Comparison of ENCODE assay signal across 10 mouse cellular contexts in genomic region chr15:77332272-77332991, GRCm38 (mm10). TPM values are rescaled to one million over a fixed set of nuclear protein-coding genes. Genes with fewer than 3 reads are reported as not detected.
A peak's percentile ranks its signal among the peaks of the same experiment; 100 is the strongest.
DNase-seq lines count a peak whose midpoint lies in the region.
"Had no signal": no experiment of that assay in that cellular context is flagged by ENCODE, and none has a peak within 500 bp of the region (broad histone marks: within the 10 kb centered on the region; RNA-seq: fewer than 3 reads in every experiment).

No protein-coding gene starts in this region.

- peak; percentile 77 to 87 for DNase-seq in cerebellum, postnatal 10 days
- no peak for DNase-seq in cerebellum, adult 9-11 months
- DNase-seq in lung, postnatal 14 days, result peak; percentile 42
- DNase-seq in lung, adult 18-20 months, result no peak
- peak; percentile 31 to 51 for DNase-seq in layer of hippocampus, postnatal 25 days (ENCODE audit: extremely low spot score in 1 of 2, low spot score in 1 of 2)
- peak; percentile 68 to 74 for DNase-seq in right cerebral cortex, postnatal 36 days (ENCODE audit: low spot score in 2 of 2)
- DNase-seq in embryo, embryonic 9.5 days (ENCODE audit: extremely low spot score), result no peak
- DNase-seq in kidney, adult 18-20 months, result no peak
- DNase-seq: B cell, adult 2 months; lung, embryonic 14.5 days had no signal

RNA-seq across cellular contexts. Expression of gene Rbfox2, which starts 25.6 kb away (rescaled TPM):
- 100 to 1,000 TPM; 220 to 233 TPM for total RNA-seq in layer of hippocampus, postnatal 25 days (2021)

Comparison
In these comparisons a context has a peak if more than half of its experiments do, and no peak if none do; other contexts are left out.
1. DNase-seq: peak in cerebellum, postnatal 10 days (2 of 2), lung, postnatal 14 days (single experiment), layer of hippocampus, postnatal 25 days (2 of 2) and right cerebral cortex, postnatal 36 days (2 of 2); none in cerebellum, adult 9-11 months (single experiment), lung, adult 18-20 months (0 of 2), embryo, embryonic 9.5 days (single experiment) and kidney, adult 18-20 months (single experiment).